Mouse (Mus musculus): ENCODE results near the gene Gzmn.
"Not testable (repeated sequence)": the region's sequence is repeated elsewhere in the genome, so short reads cannot be mapped to it uniquely, and the experiment has no call there.

Gene Gzmn

DNA sequence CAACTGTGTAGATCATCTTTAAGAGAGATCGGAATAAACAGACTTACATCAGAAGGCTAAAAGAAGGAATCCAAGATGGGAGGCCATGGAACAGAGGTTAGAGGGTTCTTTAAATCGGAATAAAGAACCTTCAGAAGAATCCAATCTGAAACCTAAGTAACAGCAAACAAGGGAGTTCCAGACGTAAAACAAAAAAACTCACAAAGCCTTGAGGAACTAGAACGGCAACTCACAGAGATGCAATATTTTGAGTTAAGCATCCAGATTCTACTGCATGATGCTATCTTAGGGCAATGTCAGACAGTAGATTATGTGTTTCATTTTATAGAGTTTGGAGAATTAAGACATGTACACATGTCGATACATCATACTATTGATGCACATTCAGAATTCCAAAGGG is at the start of gene Gzmn:
Gzmn (minus strand) TSS at position 101 of the 400 bp plus-strand sequence.
- DNase-seq, result no peak

DNA sequence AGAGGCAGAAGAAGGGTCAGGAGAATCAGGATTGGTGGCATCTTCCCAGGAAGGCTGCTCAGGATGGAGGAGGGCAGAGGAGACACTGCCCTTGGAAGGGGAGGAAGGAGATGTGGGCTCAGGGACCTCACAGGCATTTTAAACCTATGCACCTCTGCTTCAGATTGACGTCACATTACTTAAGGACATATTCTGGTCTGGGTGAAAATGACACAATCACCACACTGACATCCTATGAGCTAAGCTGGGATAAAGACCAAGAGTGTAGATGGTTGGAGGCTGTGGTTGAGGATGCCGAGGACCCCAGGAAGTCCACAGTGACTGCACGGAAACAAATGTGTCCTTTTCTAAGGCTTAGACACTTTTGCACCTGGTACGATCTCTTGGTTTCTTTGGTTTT is 36.9 kb upstream of the Gzmn start, which contains the start of gene Gzmf:
Gzmf (minus strand) TSS at position 101 of the 400 bp plus-strand sequence.
- DNase-seq, result no peak

DNA sequence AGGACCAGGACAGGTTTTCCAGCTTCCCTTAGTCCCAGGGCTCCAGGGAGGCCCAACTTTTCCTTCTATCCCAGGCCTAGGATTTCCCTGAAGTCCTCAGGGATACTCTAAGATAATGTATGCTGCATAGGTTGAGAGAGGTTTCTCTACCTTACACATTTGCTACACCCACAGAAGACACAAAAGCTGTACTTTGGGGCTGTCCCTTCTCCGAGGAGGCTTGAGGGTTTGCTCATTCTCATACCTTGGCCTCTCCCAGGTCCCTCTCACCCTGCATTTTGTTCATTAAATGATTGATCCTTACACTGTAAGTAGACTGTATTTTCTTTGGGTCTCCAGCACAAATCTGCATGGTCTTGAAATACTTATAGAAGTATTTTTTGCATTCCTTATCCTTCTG is 31.2 kb upstream of the Gzmn start:
- DNase-seq, result no peak

DNA sequence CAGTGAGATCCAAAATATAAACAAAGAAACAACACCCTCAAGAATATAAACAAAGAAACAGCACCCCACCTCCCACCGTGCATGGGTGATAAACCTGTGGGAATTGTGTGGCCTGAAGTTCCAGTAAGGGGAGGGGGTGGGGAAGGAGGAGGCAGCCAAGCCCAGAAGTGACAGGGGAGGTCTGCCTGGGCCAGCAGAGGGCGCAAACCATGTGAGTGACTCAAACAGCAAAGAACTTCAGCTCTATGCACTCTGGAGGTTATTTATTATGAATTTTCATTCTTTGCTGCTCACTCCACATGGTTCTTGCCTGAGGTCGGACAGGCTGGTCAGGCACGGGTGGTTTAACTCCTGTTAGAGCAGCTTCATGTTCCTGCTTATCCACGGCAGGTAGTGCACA is 30.6 kb upstream of the Gzmn start:
- DNase-seq, result peak; percentile 57

DNA sequence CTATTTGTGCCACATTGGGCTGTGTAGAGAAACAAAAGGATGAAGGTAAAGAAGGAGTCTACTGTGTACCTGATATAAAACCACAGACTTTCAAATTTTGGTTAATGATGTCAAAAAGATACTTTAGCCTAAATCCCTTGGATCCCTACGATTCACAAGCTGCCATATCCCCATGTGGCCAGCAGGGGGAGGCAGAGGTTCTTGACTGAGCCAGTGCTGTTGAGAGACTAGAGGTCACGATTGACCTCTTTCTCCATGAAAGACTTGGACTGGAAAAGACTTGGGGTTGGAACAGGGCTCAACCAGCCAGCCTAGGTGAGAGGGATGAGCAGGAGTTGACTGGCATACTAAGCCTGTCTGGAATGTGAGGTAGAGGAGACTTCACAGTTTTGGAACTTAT is 29.6 kb upstream of the Gzmn start:
- DNase-seq, result peak; percentile 70

DNA sequence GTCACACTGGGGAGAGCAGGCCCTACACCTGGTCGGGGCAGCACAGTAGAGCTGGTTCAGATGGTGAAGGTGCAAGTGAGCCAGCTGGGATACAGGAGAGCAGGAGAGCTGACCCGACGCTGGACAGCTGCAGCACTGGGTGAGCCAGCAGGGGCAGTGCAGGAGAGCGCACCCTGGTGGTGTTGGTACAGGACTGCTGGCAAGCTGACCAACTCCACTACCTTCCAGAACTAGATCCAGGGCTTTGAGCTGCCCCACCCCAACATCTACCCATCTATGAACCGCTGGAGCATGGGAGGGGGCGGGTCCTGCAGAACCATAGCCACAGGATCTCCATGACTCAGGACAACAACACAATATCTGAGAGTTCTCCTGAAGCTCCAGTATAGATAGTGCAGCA is 12.5 kb upstream of the Gzmn start:
- no peak for DNase-seq

DNA sequence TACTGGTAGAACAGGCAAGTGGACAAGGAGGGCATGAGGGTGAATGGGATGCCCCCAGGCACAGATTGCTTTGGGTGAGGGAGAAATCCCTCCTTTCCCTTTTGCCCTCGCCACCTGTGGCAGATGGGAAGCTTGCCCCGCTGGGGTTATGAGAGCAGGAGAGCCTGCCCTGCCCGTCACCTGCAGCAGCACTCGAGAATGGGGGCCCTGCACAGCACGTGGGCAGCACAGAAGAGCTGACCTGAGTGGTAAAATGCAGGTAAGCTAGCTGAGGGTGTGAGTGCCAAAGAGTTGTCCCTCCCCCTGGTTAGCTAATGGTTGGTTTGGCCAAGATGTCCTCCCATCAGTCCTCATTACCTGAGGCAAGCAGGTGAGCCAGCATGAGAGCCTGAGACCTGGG is 12.1 kb upstream of the Gzmn start:
- DNase-seq, result no peak

DNA sequence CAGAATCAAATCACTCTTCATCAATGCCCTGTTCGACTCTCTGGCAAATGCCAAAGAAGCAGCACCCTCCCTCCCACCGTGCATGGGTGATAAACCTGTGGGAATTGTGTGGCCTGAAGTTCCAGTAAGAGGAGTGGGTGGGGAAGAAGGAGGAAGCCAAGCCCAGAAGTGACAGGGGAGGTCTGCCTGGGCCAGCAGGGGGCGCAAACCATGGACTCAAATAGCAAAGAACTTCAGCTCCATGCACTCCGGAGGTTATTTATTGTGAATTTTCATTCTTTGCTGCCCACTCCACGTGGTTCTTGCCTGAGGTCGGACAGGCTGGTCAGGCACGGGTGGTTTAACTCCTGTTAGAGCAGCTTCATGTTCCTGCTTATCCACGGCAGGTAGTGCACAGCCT is 3.3 kb upstream of the Gzmn start:
- DNase-seq, result peak; percentile 62

DNA sequence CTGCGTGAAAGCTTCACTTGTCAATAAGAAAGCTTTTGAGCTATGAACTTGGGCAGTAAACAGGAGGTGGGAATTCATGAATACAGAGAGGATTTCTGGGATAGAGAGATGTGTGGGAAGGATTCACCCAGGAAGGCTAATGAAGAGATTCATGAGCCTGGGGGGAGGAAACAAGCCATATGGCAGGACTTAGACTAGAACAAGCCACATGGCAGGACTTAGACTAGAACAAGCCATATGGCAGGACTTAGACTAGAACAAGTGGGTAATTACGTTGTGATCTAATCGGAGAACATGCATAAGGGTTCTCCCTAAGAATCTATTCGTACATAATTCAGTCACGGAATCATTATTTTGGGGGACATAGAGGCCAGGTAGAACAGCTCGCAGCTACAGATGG is 1.0 kb downstream of the Gzmn start:
- no peak for DNase-seq

DNA sequence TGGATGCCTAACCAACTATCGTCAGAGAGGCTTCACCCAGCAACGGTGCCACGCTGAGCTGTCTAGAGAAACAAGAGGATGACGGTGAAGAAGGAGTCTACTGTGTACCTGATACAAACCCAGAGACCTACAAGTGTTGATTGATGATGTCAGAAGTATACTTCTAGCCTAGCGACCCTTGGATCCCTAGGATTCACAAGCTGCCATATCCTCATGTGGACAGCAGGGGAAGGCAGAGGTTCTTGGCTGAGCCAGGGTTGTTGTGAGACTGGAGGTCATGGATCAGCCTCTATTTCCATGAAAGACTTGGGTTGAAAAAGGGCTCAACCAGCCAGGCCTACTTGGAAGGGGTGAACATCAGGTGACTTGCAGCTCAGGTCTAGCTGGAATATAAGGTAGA is 1.7 kb downstream of the Gzmn start:
- DNase-seq, result no peak

DNA sequence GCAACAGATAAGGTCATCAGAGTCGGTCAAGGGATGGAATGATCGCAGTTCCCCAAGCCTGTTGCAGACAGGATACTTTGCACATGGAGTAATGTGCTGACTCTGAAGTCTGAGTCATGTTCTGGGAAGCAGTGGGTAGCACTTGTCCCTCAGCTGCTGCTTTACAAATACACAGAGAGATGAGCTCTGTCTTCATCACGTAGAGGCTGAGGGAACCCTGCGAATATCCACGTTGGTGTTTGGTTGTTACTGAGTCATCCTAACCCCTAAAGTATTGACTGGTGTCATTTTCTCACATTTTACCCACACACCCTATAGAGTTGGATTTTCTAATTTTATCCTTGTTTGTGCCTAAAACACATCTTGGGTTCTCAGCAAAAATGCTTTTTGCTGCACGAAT is 6.4 kb downstream of the Gzmn start:
- no peak for DNase-seq

DNA sequence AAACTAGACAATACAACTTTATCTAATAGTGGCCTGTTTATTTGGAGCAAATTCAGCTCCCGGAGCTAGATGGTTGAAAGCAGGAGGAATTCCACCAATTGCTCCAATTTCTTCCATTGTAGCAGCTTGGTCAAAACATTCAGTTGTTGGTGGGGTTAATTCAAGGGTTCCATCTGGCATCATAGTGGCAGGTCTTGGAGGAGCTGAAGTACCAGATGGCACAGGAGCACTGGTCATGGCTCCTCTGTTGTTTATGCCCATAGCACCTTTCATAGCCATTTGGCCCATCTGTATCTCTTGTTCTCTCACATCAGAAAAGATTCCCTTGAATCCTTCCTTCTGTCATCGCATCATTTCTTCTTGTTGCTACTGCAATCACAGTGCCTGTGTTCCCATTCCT is 12.3 kb downstream of the Gzmn start:
- DNase-seq, result no peak

DNA sequence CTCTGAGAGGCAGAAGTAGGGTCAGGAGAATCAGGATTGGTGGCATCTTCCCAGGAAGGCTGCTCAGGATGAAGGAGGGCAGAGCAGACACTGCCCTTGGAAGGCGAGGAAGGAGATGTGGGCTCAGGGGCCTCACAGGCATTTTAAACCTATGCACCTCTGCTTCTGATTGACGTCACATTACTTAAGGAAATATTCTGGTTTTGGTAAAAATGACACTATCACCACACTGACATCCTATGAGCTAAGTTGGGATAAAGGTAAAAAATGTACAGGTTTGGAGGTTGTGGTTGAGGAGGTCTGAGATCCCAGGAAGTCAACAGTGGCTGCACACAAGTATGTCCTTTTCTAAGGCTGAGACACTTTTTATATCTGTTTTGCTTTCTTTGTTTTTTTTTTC is 14.9 kb downstream of the Gzmn start, which contains the start of gene Gzmg:
Gzmg (minus strand) TSS at position 101 of the 400 bp plus-strand sequence.
- not testable (repeated sequence) for DNase-seq

DNA sequence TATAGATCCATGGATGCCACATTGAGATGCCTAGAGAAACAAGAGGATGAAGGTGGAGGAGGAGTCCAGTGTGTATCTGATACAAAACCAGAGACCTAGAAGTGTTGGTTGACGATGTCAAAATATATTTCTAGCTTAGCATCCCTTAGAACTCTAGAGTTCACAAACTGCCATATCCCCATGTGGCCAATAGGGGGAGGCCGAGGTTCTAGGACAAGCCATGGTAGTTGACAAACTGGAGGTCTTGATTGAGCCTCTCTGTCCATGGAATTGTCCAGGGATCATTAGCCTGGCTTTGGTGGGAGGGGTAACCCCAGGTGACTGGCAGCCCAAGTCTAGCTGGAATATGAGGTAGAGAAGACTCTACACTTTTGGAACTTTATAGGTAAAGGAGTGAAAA is 19.1 kb downstream of the Gzmn start:
- no peak for DNase-seq

DNA sequence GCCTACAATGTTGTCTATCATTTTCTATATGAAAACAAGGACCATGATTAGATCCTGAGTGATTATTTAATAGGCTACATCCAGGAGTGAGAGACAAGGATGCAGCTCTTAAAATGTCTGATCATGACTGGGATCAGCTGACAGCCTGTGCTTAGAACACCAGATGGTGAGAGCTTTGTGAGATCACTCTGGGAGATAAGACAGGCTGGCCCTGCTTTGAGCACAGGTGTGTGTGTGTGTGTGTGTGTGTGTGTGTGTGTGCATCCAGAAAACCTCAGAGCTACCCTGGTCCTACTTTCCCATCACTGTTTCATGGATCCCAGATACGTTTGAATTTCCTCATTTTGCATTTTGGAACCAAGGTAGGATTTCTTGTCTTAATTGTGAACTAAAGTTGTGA is 40.7 kb downstream of the Gzmn start:
- peak; percentile 17 for DNase-seq

DNA sequence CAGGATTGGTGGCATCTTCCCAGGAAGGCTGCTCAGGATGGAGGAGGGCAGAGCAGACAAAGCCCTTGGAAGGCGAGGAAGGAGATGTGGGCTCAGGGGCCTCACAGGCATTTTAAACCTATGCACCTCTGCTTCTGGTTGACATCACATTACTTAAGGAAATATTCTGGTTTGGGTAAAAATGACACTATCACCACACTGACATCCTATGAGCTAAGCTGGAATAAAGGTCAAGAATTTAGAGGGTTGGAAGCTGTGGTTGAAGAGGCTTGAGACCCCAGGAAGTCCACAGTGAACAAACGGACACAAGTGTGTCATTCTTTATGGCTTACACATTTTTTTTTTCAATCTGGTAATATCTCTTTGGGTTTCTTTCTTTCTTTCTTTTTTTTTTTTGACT is 41.9 kb downstream of the Gzmn start, which contains the start of gene Gzmd:
Gzmd (minus strand) TSS at position 101 of the 400 bp plus-strand sequence.
- not testable (repeated sequence) for DNase-seq

DNA sequence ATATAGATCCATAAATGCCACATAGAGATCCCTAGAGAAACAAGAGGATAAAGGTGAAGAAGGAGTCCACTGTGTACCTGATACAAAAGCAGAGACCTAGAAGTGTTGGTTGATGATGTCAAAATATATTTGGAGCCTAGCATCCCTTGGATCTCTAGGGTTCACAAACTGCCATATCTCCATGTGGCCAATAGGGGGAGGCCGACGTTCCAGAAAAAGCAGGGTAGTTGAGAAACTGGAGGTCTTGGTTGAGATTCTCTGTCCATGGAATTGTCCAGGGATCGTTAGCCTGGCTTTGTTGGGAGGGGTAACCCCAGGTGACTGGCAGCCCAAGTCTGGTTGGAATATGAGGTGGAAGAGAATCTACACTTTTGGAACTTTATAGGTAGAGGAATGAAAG is 46.1 kb downstream of the Gzmn start:
- no peak for DNase-seq

DNA sequence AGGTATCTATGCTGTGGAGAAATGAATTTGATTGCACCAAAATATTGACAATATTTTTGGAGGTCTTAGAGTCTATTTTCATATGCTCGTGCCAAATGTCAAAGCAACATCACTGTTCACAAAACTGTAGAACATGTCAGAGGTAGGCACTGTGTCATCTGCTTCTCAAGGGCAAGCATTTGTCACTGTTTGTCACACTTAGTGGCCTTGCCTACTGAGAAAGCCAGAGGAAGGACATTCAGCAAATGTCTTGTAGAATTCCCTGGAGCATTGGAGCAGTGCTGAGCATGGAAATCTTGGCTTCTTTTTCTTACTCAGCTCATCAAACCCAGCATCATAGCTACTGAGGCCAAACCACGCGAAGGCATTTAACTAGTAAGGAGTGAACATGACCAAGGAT is 50.9 kb downstream of the Gzmn start:
- no peak for DNase-seq

DNA sequence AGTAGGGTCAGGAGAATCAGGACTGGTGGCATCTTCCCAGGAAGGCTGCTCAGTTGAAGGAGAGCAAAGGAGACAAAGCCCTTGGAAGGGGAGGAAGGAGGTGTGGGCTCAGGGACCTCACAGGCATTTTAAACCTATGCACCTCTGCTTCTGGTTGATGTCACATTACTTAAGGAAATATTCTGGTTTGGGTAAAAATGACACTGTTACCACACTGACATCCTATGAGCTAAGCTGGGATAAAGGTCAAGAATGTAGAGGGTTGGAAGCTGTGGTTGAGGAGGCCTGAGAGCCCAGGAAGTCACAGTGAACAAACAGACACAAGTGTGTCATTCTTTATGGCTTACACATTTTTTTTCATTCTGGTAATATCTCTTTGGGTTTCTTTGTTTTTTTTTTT is 53.9 kb downstream of the Gzmn start, which contains the start of gene Gzme:
Gzme (minus strand) TSS at position 101 of the 400 bp plus-strand sequence.
- no peak for DNase-seq

Measured in retina, postnatal 1 day (tissue).